Mouse (Mus musculus) liver, adult (tissue): ENCODE data around the gene Pdzd7.

ENCODE experiments used
- GATA4 ChIP-seq: IDR thresholded peaks from 2 replicates; pipeline ENCODE4 v1.6.1; 2014; ENCODE audit warnings: mild to moderate bottlenecking, low read length; ENCODE audit not compliant: insufficient replicate concordance

Pdzd7 gene

DNA sequence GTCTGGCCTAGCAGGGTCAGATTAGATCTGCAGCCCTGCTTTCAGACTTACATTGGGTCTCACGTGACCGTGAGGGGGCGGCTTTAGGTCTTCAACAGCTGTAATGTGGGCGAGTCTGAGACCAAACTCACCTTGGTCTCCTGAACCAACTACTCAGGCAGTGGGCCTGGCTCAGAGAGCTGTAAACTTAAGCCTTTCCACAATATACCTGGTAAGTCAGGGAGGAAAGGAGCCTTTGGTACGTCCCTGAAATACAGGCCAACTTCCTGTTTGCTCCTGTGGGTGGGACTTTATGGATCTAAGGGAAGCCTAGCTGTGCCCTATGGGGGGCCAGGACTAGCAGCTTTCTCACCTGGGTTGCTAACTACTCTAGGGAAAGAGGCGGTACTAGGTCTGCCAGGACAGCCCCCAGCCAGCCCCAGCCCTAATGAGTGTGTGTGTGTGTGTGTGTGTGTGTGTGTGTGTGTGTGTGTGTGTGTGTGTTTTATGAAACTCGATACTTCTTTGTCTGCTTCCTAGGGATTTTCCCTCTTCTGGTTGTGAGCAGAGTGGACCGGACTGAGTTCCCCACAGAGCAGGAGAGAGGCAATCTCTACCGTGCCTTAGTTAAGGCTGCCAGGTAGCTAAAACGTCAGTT is 31.1 kb downstream of the Pdzd7 start, which contains the start of gene Lzts2:
Lzts2 (plus strand) TSS at position 80 of the 637 bp plus-strand sequence.
- TF ChIP-seq GATA4, result no peak

DNA sequence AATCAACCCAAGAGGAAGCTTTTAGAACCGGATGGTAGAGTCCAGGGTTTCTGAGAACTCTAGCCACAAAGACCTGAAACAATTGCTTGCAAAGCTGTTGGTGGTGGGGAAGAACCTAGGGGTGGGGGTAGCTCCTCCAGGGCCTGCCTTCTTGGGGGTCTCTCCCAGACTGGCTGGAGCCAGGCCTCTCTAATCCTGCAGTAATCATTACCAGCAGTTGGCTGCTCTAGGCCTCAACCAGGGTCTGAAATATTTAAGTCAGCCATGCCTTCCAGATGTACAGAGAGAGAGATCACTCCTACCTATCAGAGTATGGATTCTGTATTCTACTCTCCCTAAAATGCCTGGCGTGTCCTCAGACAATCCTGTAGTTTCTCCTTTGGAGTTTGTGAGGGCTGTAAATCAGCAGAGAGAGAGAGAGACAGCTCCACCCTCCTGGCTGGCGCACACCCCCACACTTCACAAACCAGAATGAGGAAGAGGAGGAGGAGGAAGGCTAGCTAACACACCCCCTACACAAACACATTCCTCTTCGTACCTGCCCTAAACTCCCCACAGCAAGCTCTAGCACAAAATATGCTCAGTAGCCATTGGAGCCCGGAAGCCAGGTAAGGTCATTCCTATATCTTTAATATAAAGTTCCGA is 31.8 kb downstream of the Pdzd7 start:
- TF ChIP-seq GATA4, result no peak

DNA sequence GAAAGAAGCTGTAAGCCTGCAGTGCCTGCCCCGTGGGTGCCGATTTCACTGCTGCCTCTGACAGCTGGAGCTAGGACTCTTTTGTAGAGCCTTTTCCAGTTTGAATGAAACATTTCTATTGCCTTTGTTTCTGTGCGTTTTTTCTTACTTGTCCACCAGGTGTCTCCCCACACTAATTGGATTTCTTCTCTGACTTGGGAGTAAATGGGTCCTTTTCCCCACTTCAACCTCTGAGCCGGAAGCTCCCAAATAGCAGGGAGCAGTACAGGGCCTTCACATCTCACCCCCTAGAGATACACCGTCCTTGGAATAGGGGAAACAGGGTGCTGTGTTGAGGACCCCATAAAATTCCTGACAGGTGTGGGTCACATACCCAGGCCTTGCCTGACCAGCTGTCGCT is 32.9 kb downstream of the Pdzd7 start:
- TF ChIP-seq GATA4, result no peak

DNA sequence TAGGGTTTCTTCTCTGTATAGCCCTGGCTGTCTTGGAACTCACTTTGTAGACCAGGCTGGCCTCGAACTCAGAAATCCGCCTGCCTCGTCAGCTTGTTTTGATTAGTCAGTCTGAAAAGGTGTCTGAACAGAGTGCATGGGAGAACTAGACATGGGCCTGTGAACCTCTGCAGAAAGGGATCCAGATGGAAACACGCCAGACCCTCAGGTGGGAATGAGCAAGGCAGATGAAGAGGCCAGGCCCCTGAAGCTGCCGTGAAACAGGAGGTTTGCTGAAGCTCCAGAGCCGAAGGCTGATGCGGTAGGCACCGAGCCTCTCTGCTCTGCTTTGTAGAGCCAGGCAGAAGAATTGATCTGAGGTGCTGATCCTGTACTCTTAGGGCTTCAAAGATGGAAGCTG is 33.3 kb downstream of the Pdzd7 start:
- TF ChIP-seq GATA4, result no peak

DNA sequence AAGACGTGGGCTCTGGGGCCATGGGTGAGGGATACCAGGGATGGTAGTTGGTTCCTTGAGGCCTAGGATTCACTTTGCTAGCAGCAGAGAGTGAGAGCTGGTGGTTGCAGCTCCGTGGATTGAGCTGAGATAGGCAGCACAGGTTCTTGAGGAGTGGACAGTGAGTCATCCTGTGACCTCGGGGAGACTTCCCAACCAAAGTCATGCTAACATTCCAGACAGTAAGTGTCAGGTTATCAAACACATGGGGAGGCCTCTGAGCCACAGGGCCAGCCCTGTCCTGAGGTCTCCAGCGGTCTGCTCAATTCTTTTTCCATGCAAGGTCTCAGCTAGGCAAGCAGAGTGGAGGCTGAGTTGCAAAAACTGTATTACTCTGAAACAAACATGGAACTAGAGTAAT is 34.9 kb downstream of the Pdzd7 start:
- no peak for TF ChIP-seq GATA4

DNA sequence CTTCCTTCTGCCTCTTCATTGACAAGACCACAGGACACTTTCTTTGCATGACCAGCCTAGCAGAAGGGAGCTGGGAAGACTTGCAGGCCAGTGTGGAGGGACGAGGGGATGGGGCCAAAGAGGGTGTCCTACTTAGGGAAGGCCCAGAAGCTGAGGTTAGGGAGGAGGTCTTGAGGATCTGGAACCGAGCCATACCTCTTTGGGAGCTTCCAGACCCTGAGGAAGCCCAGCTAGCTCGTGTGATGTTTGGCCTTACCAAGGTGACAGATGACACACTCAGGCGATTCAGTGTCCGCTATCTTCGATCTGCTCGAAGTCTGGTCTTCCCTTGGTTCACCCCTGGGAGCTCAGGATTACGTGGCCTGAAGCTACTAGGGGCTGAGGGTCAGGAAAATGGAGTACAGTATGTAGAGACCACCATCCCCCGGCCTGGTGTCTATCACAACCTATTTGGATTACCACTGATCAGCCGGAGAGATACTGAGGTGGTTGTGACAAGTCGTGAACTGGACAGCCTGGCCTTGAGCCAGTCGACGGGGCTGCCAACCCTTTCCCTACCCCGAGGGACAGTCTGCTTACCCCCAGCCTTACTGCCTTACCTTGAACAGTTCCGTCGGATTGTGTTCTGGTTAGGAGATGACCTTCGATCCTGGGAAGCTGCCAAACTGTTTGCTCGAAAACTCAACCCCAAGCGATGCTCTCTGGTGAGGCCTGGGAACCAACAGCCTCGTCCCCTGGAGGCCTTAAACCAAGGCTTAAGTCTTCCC is 37.9 kb downstream of the Pdzd7 start:
- no peak for TF ChIP-seq GATA4

DNA sequence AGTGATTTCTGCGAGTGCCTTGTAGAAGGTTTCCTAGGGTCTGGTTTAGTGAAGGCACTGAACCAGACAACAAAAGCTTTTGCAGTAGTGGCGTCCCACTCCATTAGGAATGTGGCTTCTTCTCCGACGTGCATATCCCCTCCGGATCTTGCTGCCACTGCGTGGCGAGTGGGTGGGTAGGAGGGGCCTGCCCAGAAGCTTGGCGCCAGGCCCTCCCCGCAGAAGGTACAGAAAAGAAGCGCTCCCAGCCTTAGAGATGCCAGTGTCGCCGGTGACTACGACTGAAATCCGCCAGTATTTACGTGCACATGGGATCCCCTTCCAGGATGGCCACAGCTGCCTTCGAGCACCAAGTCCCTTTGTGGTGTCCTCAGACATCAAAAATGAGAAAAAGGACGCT is 38.5 kb downstream of the Pdzd7 start:
- no peak for TF ChIP-seq GATA4

DNA sequence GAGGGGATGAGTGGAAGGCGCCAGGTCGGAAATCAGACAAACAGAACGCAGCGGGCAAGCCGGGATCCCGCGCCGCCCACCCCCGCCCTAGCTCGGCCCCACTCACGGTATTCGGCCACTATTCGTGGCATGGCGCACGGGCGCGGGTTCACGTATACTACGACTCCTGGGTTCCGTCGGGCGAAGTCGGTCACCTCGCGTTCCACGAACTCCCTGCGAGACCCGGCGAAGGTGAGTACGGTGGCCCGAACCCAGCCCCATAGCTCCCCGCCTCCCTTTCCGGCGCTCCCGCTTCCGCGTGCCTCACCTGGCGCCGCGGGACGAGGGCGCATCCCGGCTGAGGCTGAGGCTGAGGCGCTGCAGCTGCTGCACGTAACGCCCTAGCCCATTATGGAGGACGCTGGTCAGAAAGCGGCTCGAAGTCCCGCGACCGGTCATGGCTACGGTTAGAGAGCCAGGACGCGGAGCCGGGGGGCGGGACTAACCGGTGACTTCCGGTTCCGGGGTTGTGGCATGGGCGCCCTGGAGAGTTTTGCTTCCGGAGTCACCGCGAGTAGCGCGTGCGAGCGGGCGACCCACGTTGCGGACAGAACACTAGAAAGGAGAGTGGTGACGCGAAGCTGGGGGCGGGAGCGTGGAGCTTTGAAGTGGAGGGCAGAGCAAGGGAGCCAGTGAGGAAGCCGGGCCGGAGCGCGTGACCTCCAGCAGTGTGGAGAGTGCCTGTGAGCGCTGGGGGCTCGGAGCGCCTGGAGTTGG is 39.4 kb downstream of the Pdzd7 start, which contains the start of gene Mrpl43:
Mrpl43 (minus strand) TSS at position 486 of the 756 bp plus-strand sequence.
- TF ChIP-seq GATA4, result no peak

DNA sequence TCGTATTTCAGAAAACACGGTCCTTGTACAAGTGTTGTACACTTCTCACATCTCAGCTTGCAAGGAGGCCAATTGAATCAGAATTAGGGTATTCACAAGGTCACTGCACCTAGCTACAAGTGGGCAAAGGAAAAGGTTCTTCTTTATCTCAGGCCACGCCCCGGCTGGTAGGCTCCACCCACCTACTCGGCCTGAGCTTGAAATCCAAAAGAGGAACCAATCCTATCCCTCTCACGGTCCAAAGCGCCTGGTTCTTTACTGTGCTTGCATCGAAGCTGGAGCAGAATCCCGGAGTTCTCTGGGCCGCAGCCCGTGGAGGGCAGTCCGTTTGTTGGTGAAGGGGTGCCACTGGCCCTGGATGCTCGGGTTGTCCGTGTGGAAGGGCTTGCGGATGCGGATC is 40.1 kb downstream of the Pdzd7 start, which contains the start of gene Twnk:
Twnk (plus strand) TSS at position 220 of the 400 bp plus-strand sequence.
- no peak for TF ChIP-seq GATA4

DNA sequence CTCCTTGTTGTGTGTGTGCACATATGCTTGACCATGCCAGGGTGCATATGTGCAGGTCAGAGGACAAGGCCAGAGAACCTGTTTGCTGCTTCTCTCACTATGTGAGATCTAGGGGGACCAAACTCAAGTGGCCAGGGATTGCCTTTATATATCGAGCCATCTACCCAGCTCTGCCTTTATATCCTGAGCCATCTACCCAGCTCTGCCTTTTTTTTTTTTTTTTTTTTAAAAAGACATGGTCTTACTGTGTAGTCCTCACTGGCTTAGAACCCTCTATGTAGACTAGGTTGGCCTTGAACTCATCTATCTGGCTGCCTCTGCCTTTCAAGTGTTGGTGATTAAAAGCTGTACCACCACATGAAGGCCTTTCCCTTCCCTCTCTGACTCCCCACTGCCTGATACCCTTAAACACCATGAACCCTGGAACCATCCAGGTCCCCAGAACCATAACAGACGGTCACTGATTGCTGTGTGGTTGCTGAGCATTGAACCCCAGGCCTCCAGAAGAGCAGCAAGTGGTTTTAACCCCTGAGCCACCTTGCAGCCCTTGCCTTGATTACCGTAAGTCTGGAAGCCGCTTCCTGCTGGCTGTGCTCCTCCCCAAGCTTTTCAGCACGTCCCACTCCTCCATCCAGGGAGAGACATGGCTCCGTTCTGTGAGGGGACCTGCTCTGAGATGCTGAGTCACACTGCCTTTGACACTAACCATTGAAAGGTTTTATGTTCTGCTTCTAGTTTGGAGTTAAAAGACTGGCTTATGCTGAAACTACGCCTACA is 41.6 kb downstream of the Pdzd7 start:
- no peak for TF ChIP-seq GATA4

DNA sequence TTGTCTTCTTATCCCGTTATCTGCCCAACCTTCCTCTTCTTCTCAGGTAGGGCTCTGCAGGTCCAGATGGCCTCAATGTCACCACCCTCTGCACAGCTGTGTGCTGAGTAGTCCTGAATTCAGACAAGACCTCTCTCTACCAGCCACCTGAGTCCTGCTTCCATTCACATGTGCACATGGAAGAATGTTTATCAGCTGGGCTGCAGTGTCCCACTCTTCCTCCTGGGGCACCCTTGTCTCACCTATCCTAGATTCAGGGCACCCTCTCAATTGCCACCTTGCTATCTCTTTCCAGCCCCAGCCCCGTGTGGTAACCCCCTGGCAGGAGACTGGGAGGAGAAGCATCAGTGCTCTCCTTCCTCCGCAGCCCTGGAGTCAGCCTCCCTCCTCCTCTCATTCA is 43.2 kb downstream of the Pdzd7 start:
- TF ChIP-seq GATA4, result no peak

DNA sequence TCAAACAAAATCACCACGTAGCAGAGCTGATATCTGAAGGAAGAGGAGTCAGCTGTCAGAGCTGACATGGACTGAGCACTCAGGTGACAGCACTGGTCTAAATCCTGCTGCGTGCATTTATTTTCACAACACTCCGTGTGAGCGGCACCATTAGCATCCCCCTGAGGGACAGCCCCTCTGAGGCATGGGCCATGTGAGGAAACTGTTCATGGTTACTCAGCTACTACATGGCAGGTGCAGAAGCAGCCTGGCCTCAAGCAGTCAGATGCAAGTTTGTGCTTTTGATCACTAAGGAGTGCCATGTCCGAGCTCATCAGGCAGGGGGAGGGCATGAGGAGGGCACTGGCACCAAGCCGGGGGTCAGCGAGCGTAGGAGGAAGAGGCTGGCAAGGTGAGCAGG is 45.9 kb downstream of the Pdzd7 start:
- no peak for TF ChIP-seq GATA4

DNA sequence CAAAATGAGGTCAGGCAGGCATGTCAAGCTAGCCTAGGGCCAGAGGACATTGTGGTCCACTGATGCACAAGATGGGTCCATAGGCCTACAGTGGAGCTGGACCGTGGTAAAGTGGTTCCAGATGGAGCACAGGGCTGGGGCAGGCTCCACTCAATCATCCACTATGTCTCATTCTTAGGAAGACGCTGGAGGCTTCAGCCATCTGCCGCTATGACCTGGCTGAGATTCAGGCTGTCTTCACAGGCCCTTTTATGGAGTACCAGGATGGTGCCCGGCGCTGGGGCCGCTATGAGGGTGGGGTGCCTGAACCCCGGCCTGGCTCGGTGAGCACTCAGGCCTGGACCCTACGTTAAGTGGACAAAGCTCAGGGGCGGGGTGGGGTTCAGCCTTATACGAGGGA is 47.7 kb downstream of the Pdzd7 start:
- TF ChIP-seq GATA4, result no peak

DNA sequence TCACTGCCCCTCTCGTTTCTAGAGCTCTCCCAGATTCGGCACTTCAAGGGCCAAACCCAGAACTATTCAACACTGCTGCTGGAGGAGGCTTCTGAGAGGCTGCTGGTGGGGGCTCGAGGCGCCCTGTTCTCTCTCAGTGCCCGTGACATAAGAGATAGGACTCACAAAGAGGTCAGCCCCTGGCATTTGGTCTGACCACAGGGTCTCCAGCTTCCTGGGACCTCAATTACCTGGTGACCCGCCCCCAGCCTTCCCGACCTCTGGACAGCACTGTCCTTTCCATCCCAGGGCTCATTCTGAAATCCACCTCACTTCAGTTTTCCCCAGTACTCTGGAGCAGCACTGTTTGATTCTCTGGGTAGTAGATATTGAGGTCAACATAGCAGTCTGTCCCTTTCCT is 52.8 kb downstream of the Pdzd7 start:
- TF ChIP-seq GATA4, result no peak

DNA sequence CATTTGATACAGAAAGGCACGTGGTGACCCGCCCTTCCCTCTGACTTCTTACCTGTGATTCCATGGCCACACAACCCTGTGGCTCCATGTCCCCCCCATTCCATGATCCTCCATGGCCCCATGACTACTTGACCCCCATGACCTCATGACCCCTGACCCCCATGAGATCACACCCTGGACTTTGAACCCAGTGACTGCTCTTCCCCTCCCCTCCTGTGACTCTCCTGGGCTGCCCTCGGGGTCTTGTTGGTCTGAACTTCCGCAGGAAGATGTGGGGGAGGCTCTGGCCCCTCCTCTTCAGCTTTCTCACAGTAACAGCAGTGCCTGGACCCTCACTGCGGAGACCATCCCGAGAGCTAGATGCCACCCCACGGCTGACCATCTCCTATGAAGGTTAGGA is 53.3 kb downstream of the Pdzd7 start:
- TF ChIP-seq GATA4, result no peak

DNA sequence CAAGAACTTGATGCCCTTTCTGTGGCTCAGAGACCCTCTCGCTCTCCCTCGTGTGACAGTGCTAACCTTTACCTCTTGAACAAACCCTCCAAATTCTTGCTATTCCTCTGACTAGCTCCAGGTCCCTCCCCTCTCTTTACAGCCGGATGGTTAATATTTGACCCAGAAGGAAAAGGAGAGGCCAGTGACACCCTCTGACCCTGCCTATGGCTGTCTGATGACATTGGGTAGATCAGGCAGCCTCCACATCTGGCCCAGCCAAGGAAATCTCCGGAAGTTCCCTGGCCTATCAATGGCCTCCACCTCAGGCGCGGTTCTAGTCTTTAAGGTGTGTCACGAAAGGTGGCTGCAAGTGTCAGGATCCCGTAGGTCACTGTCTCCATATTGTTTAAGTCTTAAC is 54.5 kb downstream of the Pdzd7 start:
- TF ChIP-seq GATA4, result no peak
